ENCODE assay signal across 15 mouse cellular contexts in the genomic region with DNA sequence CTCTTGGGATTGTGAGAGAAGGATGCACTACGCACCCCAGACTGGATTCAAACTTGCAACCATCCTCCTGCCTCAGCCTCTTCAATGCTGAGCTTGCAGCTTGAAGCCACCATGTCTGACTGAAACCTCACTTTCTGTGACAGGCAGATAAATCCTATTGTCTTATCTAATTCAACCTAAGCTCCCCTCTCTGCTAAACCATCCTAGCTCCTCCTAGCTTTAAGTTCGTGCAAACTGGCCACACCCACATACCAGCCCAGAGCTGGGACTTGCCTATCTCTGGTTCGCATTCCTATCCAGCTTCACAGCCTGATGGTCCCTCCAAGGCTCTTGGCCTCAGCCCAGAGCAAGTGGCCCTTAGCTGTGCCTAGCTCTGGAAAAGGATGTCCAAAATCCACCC. TPM values are rescaled to one million over a fixed set of nuclear protein-coding genes. Genes with fewer than 3 reads are reported as not detected.
A peak's percentile ranks its signal among the peaks of the same experiment; 100 is the strongest.
DNase-seq lines count a peak whose midpoint lies in the region; ATAC-seq and TF ChIP-seq lines count a peak whose summit lies in the region.
"Had no signal": no experiment of that assay in that cellular context is flagged by ENCODE, and none has a peak within 500 bp of the region (broad histone marks: within the 10 kb centered on the region; RNA-seq: fewer than 3 reads in every experiment).

No protein-coding gene starts in this region.

- H3K79me2 ChIP-seq in MEL (ENCODE audit: control insufficient read depth, insufficient read depth, low read length, poor library complexity) = no peaks in the 10 kb centered on the region; the same call in 1 of the 2 replicates

- ATAC-seq in common myeloid progenitor, adult 5-6 weeks (replicated peaks; ENCODE audit: low read depth, poor library complexity, severe bottlenecking) = peak; percentile 13; the same call in 1 of the 2 replicates
- ATAC-seq in liver, embryonic 15.5 days (ENCODE audit: insufficient read depth) = peak; percentile 77
- ATAC-seq: forebrain, embryonic 16.5 days; lung, postnatal 0 days had no signal

- no peaks in the 10 kb centered on the region for H3K9me3 ChIP-seq in MEL (replicated peaks; ENCODE audit: insufficient read depth, low read length)
- no peaks in the 10 kb centered on the region; the same call in 1 of the 2 replicates for H3K9me3 ChIP-seq in liver, embryonic 15.5 days (replicated peaks)
- H3K9me3 ChIP-seq: embryonic facial prominence, embryonic 15.5 days had no signal

- 26% methylated on average over 3 of the region's 3 CpGs for WGBS in liver, embryonic 15.5 days (ENCODE audit: insufficient replicate concordance)

- H3K27ac ChIP-seq in MEL (ENCODE audit: control insufficient read depth, low read depth, low read length) = peak overlapping the region; percentile 82
- peak overlapping the region; percentile 73 for H3K27ac ChIP-seq in liver, embryonic 15.5 days (replicated peaks)
- H3K27ac ChIP-seq: limb, embryonic 13.5 days; midbrain, embryonic 10.5 days had no signal

- DNase-seq in 3T3-L1 (ENCODE audit: low read depth, low spot score) (peak; percentile 47), MEL (ENCODE audit: low read depth, low spot score) (peak; percentile 92)
- DNase-seq in embryo, embryonic 10 days (ENCODE audit: low spot score) = no peak
- DNase-seq in thymus, postnatal 0 days (ENCODE audit: low spot score) = no peak
- DNase-seq in layer of hippocampus, adult 11-12 months (ENCODE audit: low spot score) = no peak
- DNase-seq: cerebellum, adult 11-12 months; heart, postnatal 4 days; retina, postnatal 1 day had no signal

- no peak overlapping the region for H3K4me3 ChIP-seq in MEL (ENCODE audit: control insufficient read depth in 1 of 2, insufficient read depth in 1 of 2, low read depth in 2 of 2, low read length in 2 of 2)
- no peak overlapping the region for H3K4me3 ChIP-seq in liver, embryonic 15.5 days (replicated peaks)
- H3K4me3 ChIP-seq: embryonic facial prominence, embryonic 15.5 days; limb, embryonic 13.5 days; midbrain, embryonic 10.5 days had no signal

- H3K4me1 ChIP-seq in MEL (ENCODE audit: control insufficient read depth in 1 of 2, insufficient read depth in 2 of 2, low read length in 2 of 2) = peaks cover 3 to 54% of the 10 kb centered on the region in 2 experiments
- peaks cover 86% of the 10 kb centered on the region for H3K4me1 ChIP-seq in liver, embryonic 15.5 days (replicated peaks)

- no peaks in the 10 kb centered on the region for H3K27me3 ChIP-seq in MEL (ENCODE audit: control insufficient read depth in 1 of 2, insufficient read depth in 2 of 2, low read length in 2 of 2)
- H3K27me3 ChIP-seq in liver, embryonic 15.5 days = peaks cover 20% of the 10 kb centered on the region; the same call in 1 of the 2 replicates
- H3K27me3 ChIP-seq: embryonic facial prominence, embryonic 15.5 days had no signal

- TF ChIP-seq POLR2A in MEL (IDR thresholded peaks at IDR 0.05; ENCODE audit: control insufficient read depth in 1 of 2, insufficient read depth in 1 of 2, low read depth in 1 of 2, low read length in 2 of 2, poor library complexity in 1 of 2) = no peak

- TF ChIP-seq RAD21 in MEL (IDR thresholded peaks at IDR 0.05; ENCODE audit: low read depth, low read length) = no peak

- TF ChIP-seq CTCF in MEL (IDR thresholded peaks at IDR 0.05 in 2 of 3, conservative IDR thresholded peaks at IDR 0.05 in 1 of 3; ENCODE audit: control insufficient read depth in 1 of 3, insufficient read depth in 1 of 3, low read depth in 2 of 3, low read length in 3 of 3, poor library complexity in 1 of 3, severe bottlenecking in 1 of 3) = no peak

- TF ChIP-seq EP300 in MEL (IDR thresholded peaks at IDR 0.05; ENCODE audit: low read depth in 1 of 2, low read length in 2 of 2) = peak; percentile 75 to 81

- H3K36me3 ChIP-seq in MEL (ENCODE audit: control insufficient read depth in 1 of 2, insufficient read depth in 2 of 2, low read length in 2 of 2) = peaks cover 0 to 44% of the 10 kb centered on the region in 2 experiments; a peak in 2 of 4 replicates
- no peaks in the 10 kb centered on the region for H3K36me3 ChIP-seq in liver, embryonic 15.5 days (replicated peaks)

- H3K9ac ChIP-seq in MEL (ENCODE audit: control insufficient read depth, low read depth, low read length, poor library complexity, severe bottlenecking) = no peak overlapping the region
- no peak overlapping the region for H3K9ac ChIP-seq in liver, embryonic 15.5 days
- H3K9ac ChIP-seq: embryonic facial prominence, embryonic 15.5 days; limb, embryonic 13.5 days had no signal

- peak overlapping the region; percentile 29 for H3K4me2 ChIP-seq in liver, embryonic 15.5 days
- H3K4me2 ChIP-seq: embryonic facial prominence, embryonic 15.5 days; limb, embryonic 13.5 days had no signal

TF ChIP-seq in MEL, 35 proteins besides CTCF, POLR2A, EP300 and RAD21:
- TF ChIP-seq HCFC1 (IDR thresholded peaks at IDR 0.05; ENCODE audit: low read depth, low read length) (no peak; the same call in 1 of the 2 replicates), GABPA (IDR thresholded peaks at IDR 0.05; ENCODE audit: low read depth, low read length) (no peak), MAX (IDR thresholded peaks at IDR 0.05; ENCODE audit: low read length) (0 out of 2 replicates have a peak, but pooled peaks have one; percentile 29), MAFK (IDR thresholded peaks at IDR 0.05; ENCODE audit: borderline replicate concordance, low read depth, low read length) (peak; percentile 74; the same call in 1 of the 2 replicates), SIN3A (IDR thresholded peaks at IDR 0.05; ENCODE audit: low read length) (peak; percentile 55; the same call in 1 of the 2 replicates), TAL1 (IDR thresholded peaks at IDR 0.05; ENCODE audit: low read length) (peak; percentile 91), ZKSCAN1 (IDR thresholded peaks at IDR 0.05; ENCODE audit: low read depth, low read length) (no peak), RCOR1 (IDR thresholded peaks at IDR 0.05; ENCODE audit: low read depth, low read length) (peak; percentile 91), CHD1 (IDR thresholded peaks at IDR 0.05; ENCODE audit: low read depth, low read length) (no peak), TBP (IDR thresholded peaks at IDR 0.05; ENCODE audit: low read depth, low read length) (0 out of 2 replicates have a peak, but pooled peaks have one; percentile 38), MAZ (IDR thresholded peaks at IDR 0.05; ENCODE audit: low read depth, low read length) (no peak), TCF12 (IDR thresholded peaks at IDR 0.05; ENCODE audit: low read depth, low read length) (peak; percentile 85), MYC (IDR thresholded peaks at IDR 0.05; ENCODE audit: low read depth, low read length) (peak; percentile 60; the same call in 1 of the 2 replicates), ETS1 (IDR thresholded peaks at IDR 0.05; ENCODE audit: low read depth, low read length) (peak; percentile 53; the same call in 1 of the 2 replicates), SMC3 (IDR thresholded peaks at IDR 0.05; ENCODE audit: low read depth, low read length) (no peak), GATA1 (IDR thresholded peaks at IDR 0.05; ENCODE audit: low read depth, low read length) (peak; percentile 93)

RNA-seq across cellular contexts. Expression of a gene that starts 6.5 kb away (rescaled TPM):
- 310 and 359 TPM in 2 replicates for total RNA-seq in MEL (2012; rRNA removed)
- 100 to 1,000 TPM in 1 of 2 experiments, not detected in 1; 482 TPM for polyA plus RNA-seq in MEL (2012; ENCODE audit: insufficient read depth in 1 of 2, insufficient read length in 2 of 2, low read depth in 1 of 2, low replicate concordance in 2 of 2, missing spikeins in 1 of 2)
- 458 and 478 TPM in 2 replicates for total RNA-seq in common myeloid progenitor, adult 5-6 weeks (2017)
- 76.1 and 81.2 TPM in 2 replicates for polyA plus RNA-seq in liver, embryonic 15.5 days (2015; fragmentation: Nextera tagmentation; extraction: Ambion mirVana)
- polyA plus RNA-seq in thymus, postnatal 0 days (2015; fragmentation: Nextera tagmentation; extraction: Ambion mirVana) = 273 and 293 TPM in 2 replicates

RNA-seq across cellular contexts. Expression of a gene that starts 15.0 kb away (rescaled TPM):
- total RNA-seq in MEL (2012; rRNA removed) = 2.5 and 3.2 TPM in 2 replicates
- 1 to 10 TPM in 1 of 2 experiments, not detected in 1; 6.2 TPM for polyA plus RNA-seq in MEL (2012; ENCODE audit: insufficient read depth in 1 of 2, insufficient read length in 2 of 2, low read depth in 1 of 2, low replicate concordance in 2 of 2, missing spikeins in 1 of 2)
- total RNA-seq in common myeloid progenitor, adult 5-6 weeks (2017) = 1.0 and 1.9 TPM in 2 replicates
- polyA plus RNA-seq in liver, embryonic 15.5 days (2015; fragmentation: Nextera tagmentation; extraction: Ambion mirVana) = 4.1 and 4.6 TPM in 2 replicates
- 5.1 and 6.5 TPM in 2 replicates for polyA plus RNA-seq in thymus, postnatal 0 days (2015; fragmentation: Nextera tagmentation; extraction: Ambion mirVana)

RNA-seq across cellular contexts. Expression of a gene that starts 30.2 kb away (rescaled TPM):
- total RNA-seq in MEL (2012; rRNA removed) = 13.1 and 15.8 TPM in 2 replicates
- polyA plus RNA-seq in MEL (2012; ENCODE audit: insufficient read depth in 1 of 2, insufficient read length in 2 of 2, low read depth in 1 of 2, low replicate concordance in 2 of 2, missing spikeins in 1 of 2) = 10 to 100 TPM in 1 of 2 experiments, not detected in 1; 71.2 TPM
- 42.3 and 56.5 TPM in 2 replicates for total RNA-seq in common myeloid progenitor, adult 5-6 weeks (2017)
- 246 and 279 TPM in 2 replicates for polyA plus RNA-seq in liver, embryonic 15.5 days (2015; fragmentation: Nextera tagmentation; extraction: Ambion mirVana)
- polyA plus RNA-seq in thymus, postnatal 0 days (2015; fragmentation: Nextera tagmentation; extraction: Ambion mirVana) = 550 and 586 TPM in 2 replicates

Comparison
In these comparisons a context has a peak if more than half of its experiments do, and no peak if none do; other contexts are left out.
1. DNase-seq: peak in 3T3-L1 (single experiment) and MEL (single experiment); none in embryo, embryonic 10 days (single experiment), thymus, postnatal 0 days (single experiment) and layer of hippocampus, adult 11-12 months (single experiment).